Mouse (Mus musculus) lung, postnatal 0 days (tissue): ENCODE data around the gene Nr1i3. TPM values are rescaled to one million over a fixed set of nuclear protein-coding genes. Genes with fewer than 3 reads are reported as not detected.

Experiments
- ATAC-seq: fragments of 200-750 bp; cut with Nextera tagmentation; 2 replicates; pipeline ENCODE4 v1.8.0; 2017; ENCODE audit warnings: moderate library complexity
- DNase-seq: peaks from one replicate; pipeline ENCODE4 v3.0.0-alpha.2; 2016; ENCODE audit warnings: low spot score
- H3K27ac ChIP-seq: fragments of 300-500 bp; sonication (generic); 2 replicates; pipeline ENCODE4 v1.5.1; 2014; ENCODE audit warnings: antibody characterized with exemption, mild to moderate bottlenecking, low read length, mixed read lengths
- H3K27me3 ChIP-seq: fragments of 300-500 bp; sonication (generic); replicated peaks from 2 replicates; pipeline ENCODE4 v1.6.1; 2014; ENCODE audit warnings: low read length, mixed read lengths; ENCODE audit not compliant: insufficient read depth
- H3K36me3 ChIP-seq: fragments of 300-500 bp; sonication (generic); 2 replicates; pipeline ENCODE4 v1.6.1; 2014; ENCODE audit warnings: low read length, mixed read lengths; ENCODE audit not compliant: insufficient read depth
- H3K4me1 ChIP-seq: fragments of 300-500 bp; sonication (generic); 2 replicates; pipeline ENCODE4 v1.6.1; 2014; ENCODE audit warnings: antibody characterized with exemption, low read depth, low read length, mixed read lengths; ENCODE audit not compliant: insufficient read depth
- H3K4me2 ChIP-seq: fragments of 300-500 bp; sonication (generic); replicated peaks from 2 replicates; pipeline ENCODE4 v1.6.1; 2014; ENCODE audit warnings: low read depth, mild to moderate bottlenecking, low read length, moderate library complexity, mixed read lengths
- H3K4me3 ChIP-seq: fragments of 300-500 bp; sonication (generic); 2 replicates; pipeline ENCODE4 v1.5.1; 2014; ENCODE audit warnings: low read depth, low read length
- H3K9ac ChIP-seq: fragments of 300-500 bp; sonication (generic); replicated peaks from 2 replicates; pipeline ENCODE4 v1.6.1; 2014; ENCODE audit warnings: low read depth, mild to moderate bottlenecking
- H3K9me3 ChIP-seq: fragments of 300-500 bp; sonication (generic); 2 replicates; pipeline ENCODE4 v1.6.1; 2016; ENCODE audit warnings: low read length, mixed read lengths
- CTCF ChIP-seq: IDR thresholded peaks from 2 replicates; pipeline ENCODE4 v1.5.1; 2016; ENCODE audit warnings: antibody characterized with exemption, mild to moderate bottlenecking
- EP300 ChIP-seq: IDR thresholded peaks from 2 replicates; pipeline ENCODE4 v1.6.1; 2016; ENCODE audit warnings: antibody characterized with exemption, mild to moderate bottlenecking, control low read depth
- WGBS: fragments of 180-500 bp; shearing (Covaris S2); extraction: QIAGEN DNeasy Blood & Tissue Kit; methylation state at CpG from one replicate; pipeline ENCODE4 v1.1.7; 2014; 5-methylcytosine and 5-hydroxymethylcytosine counted together
- polyA plus RNA-seq: library from polyadenylated mRNA; unstranded; fragments of >200 nt; fragmentation: Nextera tagmentation; extraction: Ambion mirVana; gene quantifications from 2 replicates; pipeline ENCODE4 v1.2.1, GENCODE M21; 2015

Gene Nr1i3
- polyA plus RNA-seq, 1 experiment from 2014 or later = 0.07 TPM

- Histone ChIP-seq H3K9me3 (no peaks in the 10 kb centered on the region), H3K9ac (no peak overlapping the region), H3K27ac (no peak overlapping the region), H3K4me2 (no peak overlapping the region), H3K4me3 (no peak overlapping the region), H3K27me3 (no peaks in the 10 kb centered on the region), H3K36me3 (no peaks in the 10 kb centered on the region), H3K4me1 (peaks cover 11% of the 10 kb centered on the region)
- no peak for DNase-seq
- no peak for ATAC-seq
- TF ChIP-seq CTCF (no peak), EP300 (no peak)
- WGBS = 67% methylated on average over 13 of the region's 13 CpGs
Observed at GRCm38 (mm10) chr1:171187851-171188700, 25.7 kb upstream of the Nr1i3 start.

GRCm38 (mm10) chr1:171189046-171189445 is 24.7 kb upstream of the Nr1i3 start:
- Histone ChIP-seq H3K27me3 (peaks cover 4% of the 10 kb centered on the region; the same call in 1 of the 2 replicates), H3K27ac (no peak overlapping the region), H3K4me2 (no peak overlapping the region), H3K9ac (no peak overlapping the region), H3K9me3 (no peaks in the 10 kb centered on the region), H3K4me1 (peaks cover 5% of the 10 kb centered on the region), H3K36me3 (no peaks in the 10 kb centered on the region), H3K4me3 (no peak overlapping the region)
- 19% methylated on average over 8 of the region's 8 CpGs for WGBS
- peak; percentile 10 for ATAC-seq
- peak; percentile 48 for DNase-seq
- TF ChIP-seq EP300 = no peak

DNA sequence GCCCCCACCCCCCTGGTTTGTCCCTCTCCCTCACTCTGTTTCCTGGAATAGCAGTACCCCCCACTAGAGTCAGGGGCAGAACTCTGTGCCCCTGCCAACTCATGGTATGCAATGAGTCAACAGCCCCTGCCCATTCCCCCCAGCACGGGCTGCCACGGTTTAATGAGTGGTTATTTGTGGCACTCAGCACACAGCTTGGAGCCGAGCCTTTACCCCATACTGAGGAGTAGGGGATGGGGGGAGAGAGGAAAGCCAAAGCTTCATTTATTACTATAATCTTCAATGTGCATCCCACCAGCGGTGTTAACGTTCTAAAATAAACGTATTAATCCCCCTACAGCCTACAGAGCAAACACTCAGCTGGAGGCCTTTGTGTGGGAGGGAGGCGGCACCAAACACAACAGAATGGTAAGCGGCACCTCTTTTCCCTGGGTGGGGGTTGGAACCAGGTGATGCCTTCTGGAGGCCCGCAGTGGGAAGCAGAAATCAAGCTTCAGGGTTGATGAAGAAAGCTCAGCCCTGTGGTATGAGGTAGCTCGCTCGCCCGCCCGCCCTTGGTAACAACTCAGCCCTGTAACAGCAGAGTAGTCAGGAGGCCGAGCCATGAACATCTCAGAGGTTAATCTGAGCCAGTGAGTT is 24.2 kb upstream of the Nr1i3 start:
- peaks cover 4% of the 10 kb centered on the region; the same call in 1 of the 2 replicates for H3K4me1 ChIP-seq
- H3K9me3 ChIP-seq = no peaks in the 10 kb centered on the region
- H3K27me3 ChIP-seq = peaks cover 9% of the 10 kb centered on the region; the same call in 1 of the 2 replicates
- H3K4me2 ChIP-seq = no peak overlapping the region
- ATAC-seq (peak; percentile 41), DNase-seq (no peak)
- no peaks in the 10 kb centered on the region for H3K36me3 ChIP-seq
- no peak overlapping the region for H3K9ac ChIP-seq
- TF ChIP-seq CTCF (no peak), EP300 (no peak)
- H3K27ac ChIP-seq = no peak overlapping the region
- no peak overlapping the region for H3K4me3 ChIP-seq
- WGBS = 49% methylated on average over 14 of the region's 14 CpGs

GRCm38 (mm10) chr1:171190832-171191231 is 22.9 kb upstream of the Nr1i3 start:
- no peak overlapping the region for H3K27ac ChIP-seq
- H3K9ac ChIP-seq = no peak overlapping the region
- H3K9me3 ChIP-seq = no peaks in the 10 kb centered on the region
- DNase-seq = no peak
- no peaks in the 10 kb centered on the region for H3K36me3 ChIP-seq
- no peak overlapping the region for H3K4me3 ChIP-seq
- H3K27me3 ChIP-seq = peaks cover 16% of the 10 kb centered on the region; the same call in 1 of the 2 replicates
- peaks cover 7% of the 10 kb centered on the region for H3K4me1 ChIP-seq
- 94% methylated on average over 9 of the region's 9 CpGs for WGBS
- no peak for TF ChIP-seq EP300
- no peak for TF ChIP-seq CTCF
- no peak overlapping the region for H3K4me2 ChIP-seq
- no peak for ATAC-seq

DNA sequence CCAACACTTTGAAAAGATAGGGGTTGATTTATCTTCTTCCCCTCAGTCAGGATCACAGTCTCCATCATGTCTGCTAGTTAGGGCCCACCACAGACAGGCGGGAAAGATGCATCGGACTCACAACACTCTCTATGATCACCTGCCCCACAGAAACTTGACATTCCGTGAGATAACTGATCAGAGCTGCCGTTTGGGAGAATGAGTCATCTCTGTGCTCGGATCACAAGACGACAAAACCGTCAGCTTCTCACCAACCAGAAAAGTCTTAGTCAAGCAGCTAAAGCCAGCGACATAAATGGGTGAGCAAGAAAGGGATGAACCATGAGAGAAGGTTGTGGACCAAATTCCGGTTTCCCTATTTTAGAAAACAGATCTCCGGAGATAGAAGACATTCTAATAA is 21.5 kb upstream of the Nr1i3 start:
- H3K4me2 ChIP-seq = no peak overlapping the region
- no peak for ATAC-seq
- WGBS = 53% methylated on average over 10 of the region's 10 CpGs
- H3K27me3 ChIP-seq = peaks cover 16% of the 10 kb centered on the region; the same call in 1 of the 2 replicates
- no peak overlapping the region for H3K9ac ChIP-seq
- no peak overlapping the region for H3K27ac ChIP-seq
- no peaks in the 10 kb centered on the region for H3K9me3 ChIP-seq
- TF ChIP-seq EP300 = no peak
- no peak for TF ChIP-seq CTCF
- peaks cover 8% of the 10 kb centered on the region for H3K4me1 ChIP-seq
- H3K4me3 ChIP-seq = no peak overlapping the region
- DNase-seq = no peak
- H3K36me3 ChIP-seq = no peaks in the 10 kb centered on the region

DNA sequence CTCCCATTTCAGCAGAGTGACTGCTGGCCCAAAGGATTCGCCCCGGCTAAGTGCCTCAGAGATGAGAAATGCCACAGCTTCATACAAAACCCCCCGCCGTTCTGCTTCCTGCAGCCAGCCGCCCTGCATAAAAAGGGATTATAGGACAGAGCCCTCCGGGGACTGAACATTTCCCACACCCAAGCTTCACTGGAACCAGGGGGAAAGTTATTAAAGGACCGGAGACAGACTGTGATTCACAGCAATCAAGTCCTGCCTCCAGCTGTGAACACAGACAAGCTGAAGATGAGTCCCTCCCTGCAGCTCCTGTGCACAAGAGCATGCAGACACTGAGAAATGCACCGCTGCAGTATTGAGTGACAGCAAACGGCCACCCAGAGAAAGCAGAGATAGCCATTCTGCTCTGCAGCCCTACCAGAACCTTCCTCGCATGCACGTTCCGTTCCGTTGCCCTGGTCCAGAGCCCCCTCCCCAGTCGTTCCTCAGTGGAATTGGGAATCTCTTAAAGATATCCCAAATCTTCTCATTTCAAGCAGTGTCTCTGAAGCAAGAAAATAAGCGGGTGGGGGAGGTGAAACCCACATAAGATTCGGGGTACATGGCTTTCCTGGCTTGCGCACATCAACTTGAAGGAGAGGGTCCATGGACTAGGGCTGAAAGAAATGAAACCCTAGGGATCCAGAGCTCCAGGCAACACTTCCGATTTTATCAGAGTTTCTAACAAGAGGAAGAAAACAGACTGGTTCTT is 20.5 kb upstream of the Nr1i3 start:
- H3K27ac ChIP-seq = no peak overlapping the region
- no peak for TF ChIP-seq EP300
- TF ChIP-seq CTCF = no peak
- 0 out of 2 replicates have a peak overlapping the region, but pooled peaks have one; percentile 8 for H3K4me2 ChIP-seq
- H3K9me3 ChIP-seq = no peaks in the 10 kb centered on the region
- DNase-seq (no peak), ATAC-seq (no peak)
- H3K27me3 ChIP-seq = peaks cover 16% of the 10 kb centered on the region; the same call in 1 of the 2 replicates
- H3K36me3 ChIP-seq = no peaks in the 10 kb centered on the region
- peak overlapping the region; percentile 2; the same call in 1 of the 2 replicates for H3K4me3 ChIP-seq
- no peak overlapping the region for H3K9ac ChIP-seq
- 12% methylated on average over 18 of the region's 18 CpGs for WGBS
- H3K4me1 ChIP-seq = peaks cover 8% of the 10 kb centered on the region
